Mouse (Mus musculus) limb, embryonic 11.5 days (tissue): ENCODE data around the gene Tubgcp5. TPM values are rescaled to one million over a fixed set of nuclear protein-coding genes. Genes with fewer than 3 reads are reported as not detected.

Experiments
- ATAC-seq: fragments of 200-750 bp; cut with Nextera tagmentation; 2 replicates; pipeline ENCODE4 v1.8.0; 2017; ENCODE audit warnings: low read depth; ENCODE audit not compliant: insufficient number of reproducible peaks, low FRiP score, low TSS enrichment
- DNase-seq: peaks from one replicate; pipeline ENCODE4 v3.0.0-alpha.2; 2015; ENCODE audit warnings: low spot score
- H3K27ac ChIP-seq: fragments of 300-500 bp; sonication (generic); replicated peaks from 2 replicates; pipeline ENCODE4 v1.5.1; 2014; ENCODE audit warnings: low read depth, mild to moderate bottlenecking, low read length
- H3K27me3 ChIP-seq: fragments of 300-500 bp; sonication (generic); 2 replicates; pipeline ENCODE4 v1.6.1; 2014; ENCODE audit warnings: mild to moderate bottlenecking, low read length, mixed read lengths; ENCODE audit not compliant: control insufficient read depth, insufficient read depth
- H3K36me3 ChIP-seq: fragments of 300-500 bp; sonication (generic); 2 replicates; pipeline ENCODE4 v1.6.1; 2014; ENCODE audit warnings: mild to moderate bottlenecking, low read length, moderate library complexity, mixed read lengths; ENCODE audit not compliant: control insufficient read depth, insufficient read depth
- H3K4me1 ChIP-seq: fragments of 300-500 bp; sonication (generic); 2 replicates; pipeline ENCODE4 v1.6.1; 2014; ENCODE audit warnings: low read length, mixed read lengths; ENCODE audit not compliant: control insufficient read depth, insufficient read depth
- H3K4me2 ChIP-seq: fragments of 300-500 bp; sonication (generic); 2 replicates; pipeline ENCODE4 v1.6.1; 2014; ENCODE audit warnings: low read depth, mild to moderate bottlenecking, moderate library complexity; ENCODE audit not compliant: severe bottlenecking
- H3K4me3 ChIP-seq: fragments of 300-500 bp; sonication (generic); 2 replicates; pipeline ENCODE4 v1.5.1; 2014; ENCODE audit warnings: low read depth, low read length
- H3K9ac ChIP-seq: fragments of 300-500 bp; sonication (generic); 2 replicates; pipeline ENCODE4 v1.6.1; 2014; ENCODE audit warnings: mild to moderate bottlenecking, low read length
- H3K9me3 ChIP-seq: fragments of 300-500 bp; sonication (generic); 2 replicates; pipeline ENCODE4 v1.6.1; 2016; ENCODE audit warnings: low read length; ENCODE audit not compliant: control insufficient read depth
- WGBS: fragments of 180-500 bp; shearing (Covaris S2); extraction: QIAGEN DNeasy Blood & Tissue Kit; methylation state at CpG from one replicate; pipeline ENCODE4 v1.1.7; 2014; 5-methylcytosine and 5-hydroxymethylcytosine counted together
- polyA plus RNA-seq: library from polyadenylated mRNA; unstranded; fragments of >200 nt; fragmentation: Nextera tagmentation; extraction: Ambion mirVana; gene quantifications from 2 replicates; pipeline ENCODE4 v1.2.1, GENCODE M21; 2014

The Tubgcp5 gene
- polyA plus RNA-seq, 1 experiment from 2014 or later = 34.1 TPM

DNA sequence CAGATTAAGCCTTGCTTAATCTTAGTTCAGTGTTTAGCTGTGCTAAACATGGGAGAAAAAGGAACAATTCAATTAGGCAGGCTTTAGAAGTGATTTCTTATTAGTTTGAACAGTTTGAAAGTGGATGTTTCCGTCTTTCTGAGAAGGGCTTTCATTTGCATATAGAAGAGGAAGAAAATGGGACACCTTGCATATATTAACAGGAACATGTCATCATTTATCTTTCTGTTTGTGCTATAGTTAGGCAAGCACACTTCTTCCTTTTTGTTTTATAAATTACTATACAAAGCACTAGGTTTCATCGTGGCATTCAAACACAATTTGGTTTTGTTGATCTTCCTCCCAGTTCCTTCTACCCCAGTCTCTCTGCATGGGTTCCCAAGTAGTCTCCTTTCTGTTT lies 63.8 kb downstream of the Tubgcp5 start:
- no peaks in the 10 kb centered on the region for H3K27me3 ChIP-seq
- no peak overlapping the region for H3K27ac ChIP-seq
- no peaks in the 10 kb centered on the region for H3K9me3 ChIP-seq
- DNase-seq (no peak), ATAC-seq (no peak)
- H3K4me3 ChIP-seq = no peak overlapping the region
- no peak overlapping the region for H3K4me2 ChIP-seq
- WGBS = 89% methylated on average over 2 of the region's 2 CpGs
- H3K4me1 ChIP-seq = no peaks in the 10 kb centered on the region
- H3K9ac ChIP-seq = no peak overlapping the region
- H3K36me3 ChIP-seq = no peaks in the 10 kb centered on the region; the same call in 1 of the 2 replicates

- 91% methylated on average over 3 of the region's 3 CpGs for WGBS
- Histone ChIP-seq H3K4me1 (no peaks in the 10 kb centered on the region), H3K4me2 (no peak overlapping the region), H3K27me3 (no peaks in the 10 kb centered on the region), H3K9ac (no peak overlapping the region), H3K36me3 (no peaks in the 10 kb centered on the region; the same call in 1 of the 2 replicates), H3K4me3 (no peak overlapping the region), H3K27ac (no peak overlapping the region), H3K9me3 (no peaks in the 10 kb centered on the region)
- ATAC-seq (no peak), DNase-seq (no peak)
These were observed 65.0 kb downstream of the Tubgcp5 start for GRCm38 (mm10) chr7:55858836-55859517.

DNA sequence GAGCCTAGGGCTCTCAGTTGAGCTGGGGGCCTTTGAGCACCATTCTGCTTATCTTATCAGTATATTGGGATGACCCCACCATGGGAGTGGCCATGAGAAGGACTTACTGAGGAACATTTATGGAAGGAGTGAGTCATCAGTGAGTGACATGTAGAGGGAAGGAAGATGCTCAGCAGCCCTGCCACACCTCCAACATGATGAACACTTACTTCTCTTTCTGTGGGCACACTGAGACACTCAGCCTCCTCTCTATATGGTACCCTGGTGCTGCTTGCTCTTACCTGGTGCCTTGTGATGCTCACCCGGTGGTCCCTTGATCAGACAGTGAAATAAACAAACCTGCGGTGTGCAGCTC lies 65.5 kb downstream of the Tubgcp5 start:
- Histone ChIP-seq H3K4me2 (no peak overlapping the region), H3K27ac (no peak overlapping the region), H3K4me3 (no peak overlapping the region), H3K9me3 (no peaks in the 10 kb centered on the region), H3K27me3 (no peaks in the 10 kb centered on the region), H3K9ac (no peak overlapping the region), H3K4me1 (no peaks in the 10 kb centered on the region), H3K36me3 (no peaks in the 10 kb centered on the region; the same call in 1 of the 2 replicates)
- no peak for DNase-seq
- WGBS = 89% methylated on average over 2 of the region's 2 CpGs
- ATAC-seq = no peak

- DNase-seq = no peak
- H3K4me2 ChIP-seq = no peak overlapping the region
- H3K4me1 ChIP-seq = no peaks in the 10 kb centered on the region
- 97% methylated on average over 6 of the region's 6 CpGs for WGBS
- no peaks in the 10 kb centered on the region for H3K9me3 ChIP-seq
- H3K27me3 ChIP-seq = no peaks in the 10 kb centered on the region
- no peak for ATAC-seq
- H3K9ac ChIP-seq = no peak overlapping the region
- H3K27ac ChIP-seq = no peak overlapping the region
- H3K4me3 ChIP-seq = no peak overlapping the region
- no peaks in the 10 kb centered on the region; the same call in 1 of the 2 replicates for H3K36me3 ChIP-seq
These were observed 66.0 kb downstream of the Tubgcp5 start for GRCm38 (mm10) chr7:55859956-55860355.

DNA sequence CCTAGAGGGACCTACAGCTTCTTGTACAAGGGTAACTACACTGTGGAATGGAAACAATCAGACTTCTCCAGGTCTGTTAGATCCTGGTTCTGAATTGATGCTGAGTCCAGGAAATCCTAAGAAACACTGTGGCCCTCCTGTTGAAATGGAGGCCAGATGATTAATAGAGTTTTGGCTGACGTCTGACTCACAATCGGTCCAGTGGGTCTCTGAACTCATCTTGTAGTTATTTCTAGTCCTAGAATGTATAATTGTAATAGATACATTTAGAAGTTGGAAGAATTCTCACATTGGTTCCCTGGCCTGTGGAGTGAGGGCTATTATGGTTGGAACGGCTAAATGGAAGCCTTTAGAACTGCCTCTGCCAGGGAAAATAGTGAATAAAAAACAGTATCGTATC lies 67.2 kb downstream of the Tubgcp5 start:
- Histone ChIP-seq H3K9ac (no peak overlapping the region), H3K9me3 (no peaks in the 10 kb centered on the region), H3K4me2 (no peak overlapping the region), H3K4me3 (no peak overlapping the region), H3K27me3 (no peaks in the 10 kb centered on the region), H3K36me3 (no peaks in the 10 kb centered on the region; the same call in 1 of the 2 replicates), H3K27ac (no peak overlapping the region), H3K4me1 (no peaks in the 10 kb centered on the region)
- DNase-seq = no peak
- ATAC-seq = no peak
- WGBS = 94% methylated on average over 4 of the region's 4 CpGs

DNA sequence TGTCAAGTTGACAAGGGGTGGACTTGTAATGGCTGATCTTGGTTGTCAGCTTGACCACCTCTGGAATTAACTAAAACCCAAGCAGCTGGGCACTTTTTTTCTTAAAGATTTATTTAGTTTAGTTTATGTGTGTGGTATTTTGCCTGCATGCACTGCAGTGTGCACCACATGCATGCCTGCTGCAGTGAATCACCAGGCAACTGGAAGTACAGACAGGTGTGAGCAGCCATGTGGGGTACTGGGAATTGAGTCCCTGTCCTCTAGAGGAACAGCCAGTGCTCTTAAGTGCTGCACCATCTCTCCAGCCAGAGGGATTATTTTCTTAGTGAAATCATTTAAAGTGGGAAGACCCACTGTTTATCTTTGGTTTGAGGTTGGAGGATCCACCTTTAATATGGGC lies 71.1 kb downstream of the Tubgcp5 start:
- H3K27ac ChIP-seq = no peak overlapping the region
- H3K9me3 ChIP-seq = no peaks in the 10 kb centered on the region
- DNase-seq (no peak), ATAC-seq (no peak)
- no peak overlapping the region for H3K4me2 ChIP-seq
- no peaks in the 10 kb centered on the region for H3K4me1 ChIP-seq
- H3K9ac ChIP-seq = no peak overlapping the region
- H3K4me3 ChIP-seq = no peak overlapping the region
- no peaks in the 10 kb centered on the region for H3K36me3 ChIP-seq
- H3K27me3 ChIP-seq = no peaks in the 10 kb centered on the region

DNA sequence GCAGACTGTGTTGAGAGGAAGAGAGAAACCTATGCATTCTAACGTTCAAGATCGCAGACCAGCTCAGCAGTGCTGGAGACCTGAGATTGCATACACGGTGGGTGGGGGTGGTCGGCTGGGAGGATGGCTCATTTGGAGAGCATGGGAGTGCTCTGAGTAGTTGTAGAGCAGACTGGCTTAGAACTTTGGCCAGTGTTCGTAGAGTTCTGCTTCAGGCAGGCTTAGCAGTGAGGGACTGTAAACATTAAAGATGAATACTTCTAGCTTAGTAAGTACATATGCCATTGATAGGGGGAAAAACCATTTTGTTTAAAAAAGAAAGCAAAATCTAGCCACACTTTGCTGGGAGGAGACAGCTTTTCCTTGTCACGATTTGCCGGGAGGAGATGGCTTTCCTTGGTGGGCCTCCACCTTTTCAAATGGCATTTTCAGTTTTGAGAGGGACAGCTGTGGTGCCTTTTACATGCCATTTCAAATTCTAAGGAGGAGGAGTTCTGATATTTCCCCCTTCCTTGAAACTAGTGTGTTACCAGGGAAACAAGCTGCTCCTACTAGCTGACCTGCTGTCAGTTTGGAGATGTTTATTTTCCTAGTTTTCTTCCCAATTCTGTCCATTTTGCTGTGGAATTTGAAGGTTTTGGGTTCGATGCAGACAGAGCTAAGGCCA lies 71.9 kb downstream of the Tubgcp5 start:
- no peaks in the 10 kb centered on the region for H3K36me3 ChIP-seq
- DNase-seq (no peak), ATAC-seq (no peak)
- H3K27me3 ChIP-seq = no peaks in the 10 kb centered on the region
- H3K9ac ChIP-seq = no peak overlapping the region
- no peaks in the 10 kb centered on the region for H3K9me3 ChIP-seq
- H3K4me2 ChIP-seq = no peak overlapping the region
- H3K4me3 ChIP-seq = no peak overlapping the region
- 81% methylated on average over 8 of the region's 8 CpGs for WGBS
- H3K4me1 ChIP-seq = no peaks in the 10 kb centered on the region
- H3K27ac ChIP-seq = no peak overlapping the region

DNA sequence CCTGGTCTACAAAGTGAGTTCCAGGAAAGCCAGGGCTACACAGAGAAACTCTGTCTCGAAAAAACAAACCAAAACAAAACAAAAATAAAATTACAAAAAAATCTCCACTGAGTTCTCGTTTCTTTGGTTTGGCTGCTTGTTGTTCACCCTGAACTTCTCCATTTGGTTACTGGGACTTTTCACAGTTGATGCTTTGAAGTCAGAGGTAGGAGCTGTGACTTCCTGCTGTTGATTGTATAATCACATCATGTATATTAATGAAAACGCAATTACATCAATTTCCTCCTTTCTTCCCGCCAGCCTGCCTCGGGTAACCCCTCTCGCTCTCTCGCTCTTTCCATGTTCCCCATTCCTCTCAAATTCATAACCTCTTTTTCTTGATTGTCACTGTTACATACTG lies 74.3 kb downstream of the Tubgcp5 start:
- Histone ChIP-seq H3K9ac (no peak overlapping the region), H3K27ac (no peak overlapping the region), H3K36me3 (no peaks in the 10 kb centered on the region; the same call in 1 of the 2 replicates), H3K4me2 (no peak overlapping the region), H3K4me3 (no peak overlapping the region), H3K4me1 (no peaks in the 10 kb centered on the region), H3K27me3 (no peaks in the 10 kb centered on the region), H3K9me3 (no peaks in the 10 kb centered on the region)
- 84% methylated on average over 7 of the region's 7 CpGs for WGBS
- ATAC-seq (no peak), DNase-seq (no peak)
